Mouse (Mus musculus) heart, adult 2 months (tissue): ENCODE results near the gene Pde11a. TPM values are rescaled to one million over a fixed set of nuclear protein-coding genes. Genes with fewer than 3 reads are reported as not detected.
A peak's percentile ranks its signal among the peaks of the same experiment; 100 is the strongest.

Source experiments
- DNase-seq, 2 experiments: peaks; one replicate each; pipeline ENCODE4 v3.0.0; 2021
- H3K27ac ChIP-seq: fragments of 200-600 bp; 2 replicates; pipeline ENCODE4 v1.8.1; 2022
- H3K27me3 ChIP-seq: fragments of 200-500 bp; 2 replicates; pipeline ENCODE4 v1.6.1; 2012; ENCODE audit warnings: mild to moderate bottlenecking, low read length, inconsistent platforms, mixed read lengths; ENCODE audit not compliant: control insufficient read depth, insufficient read depth
- H3K36me3 ChIP-seq: fragments of 200-500 bp; 2 replicates; pipeline ENCODE4 v1.6.1; 2012; ENCODE audit warnings: low read length, inconsistent platforms; ENCODE audit not compliant: control insufficient read depth, insufficient read depth
- H3K4me1 ChIP-seq: fragments of 200-500 bp; 2 replicates; pipeline ENCODE4 v1.6.1; 2011; ENCODE audit warnings: low read length; ENCODE audit not compliant: control insufficient read depth, insufficient read depth
- H3K4me3 ChIP-seq: fragments of 200-600 bp; 2 replicates; pipeline ENCODE4 v1.8.1; 2022
- H3K79me2 ChIP-seq: fragments of 200-500 bp; replicated peaks from 2 replicates; pipeline ENCODE4 v1.6.1; 2012; ENCODE audit warnings: mild to moderate bottlenecking, inconsistent platforms, low read length, moderate library complexity, mixed read lengths; ENCODE audit not compliant: control insufficient read depth, insufficient read depth
- H3K9ac ChIP-seq: fragments of 200-500 bp; 2 replicates; pipeline ENCODE4 v1.6.1; 2012; ENCODE audit warnings: low read depth, mild to moderate bottlenecking, control low read depth, inconsistent platforms, low read length, mixed read lengths
- CTCF ChIP-seq: fragments of 200-600 bp; IDR thresholded peaks from 2 replicates; pipeline ENCODE4 v1.8.1; 2022; ENCODE audit warnings: antibody characterized with exemption, mild to moderate bottlenecking, moderate library complexity
- EP300 ChIP-seq: fragments of 200-500 bp; IDR thresholded peaks from 2 replicates; pipeline ENCODE4 v1.6.1; 2011; ENCODE audit warnings: low read depth, low read length, control low read depth; ENCODE audit not compliant: insufficient read depth
- POLR2A ChIP-seq: fragments of 200-500 bp; IDR thresholded peaks from 2 replicates; pipeline ENCODE4 v1.6.1; 2011; ENCODE audit warnings: mild to moderate bottlenecking, low read depth, low read length, control low read depth; ENCODE audit not compliant: insufficient read depth
- WGBS: fragments of 180-500 bp; shearing (Covaris S2); methylation state at CpG from one replicate; pipeline ENCODE4 v1.1.7; 2018; 5-methylcytosine and 5-hydroxymethylcytosine counted together
- intact Hi-C: fragments of 180-260 bp; cut with DNase I; formaldehyde crosslinking; loops from one replicate; pipeline ENCODE4 v1.15.1; 2025
- polyA plus RNA-seq: library from polyadenylated mRNA; depleted of rRNA; stranded (reverse); fragments of >200 nt; gene quantifications from 2 replicates; pipeline ENCODE4 v1.2.3, GENCODE M21; 2012
- total RNA-seq, 2 experiments: library from RNA; stranded (reverse); gene quantifications; 2 replicates each; pipeline ENCODE4 v1.2.3; 2021

The Pde11a gene
- total and polyA plus RNA-seq, 3 experiments = 0.12 to 1.4 (median 1.2) TPM

DNA sequence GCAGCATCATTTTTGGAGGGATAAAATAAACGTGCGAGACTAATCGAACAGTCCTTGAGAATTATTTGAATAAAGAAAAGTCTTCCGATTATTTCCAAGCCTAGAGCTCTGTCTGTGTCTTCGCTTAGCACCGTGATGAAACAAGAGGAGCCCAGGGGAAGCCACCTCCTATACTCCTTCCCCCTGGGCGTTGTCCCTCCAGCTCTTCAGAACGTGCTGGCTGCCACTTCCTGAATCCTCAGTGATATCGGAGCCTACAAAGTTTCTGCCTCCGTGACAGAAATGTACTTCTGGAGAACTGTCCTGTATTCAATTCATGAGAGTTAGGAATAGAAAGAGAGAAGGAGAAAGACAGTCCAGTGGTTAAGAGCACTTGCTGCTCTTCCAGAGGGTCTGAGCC, 74.3 kb downstream of the Pde11a start:
- H3K27me3 ChIP-seq = no peaks in the 10 kb centered on the region
- H3K27ac ChIP-seq = no peak overlapping the region
- DNase-seq = no peak
- no peaks in the 10 kb centered on the region for H3K79me2 ChIP-seq
- 55% methylated on average over 10 of the region's 10 CpGs for WGBS
- intact Hi-C loops = no loop called here
- no peak for TF ChIP-seq CTCF
- TF ChIP-seq POLR2A = no peak
- TF ChIP-seq EP300 = no peak
- no peak overlapping the region for H3K4me3 ChIP-seq
- H3K9ac ChIP-seq = no peak overlapping the region
- H3K36me3 ChIP-seq = no peaks in the 10 kb centered on the region
- no peaks in the 10 kb centered on the region for H3K4me1 ChIP-seq

DNA sequence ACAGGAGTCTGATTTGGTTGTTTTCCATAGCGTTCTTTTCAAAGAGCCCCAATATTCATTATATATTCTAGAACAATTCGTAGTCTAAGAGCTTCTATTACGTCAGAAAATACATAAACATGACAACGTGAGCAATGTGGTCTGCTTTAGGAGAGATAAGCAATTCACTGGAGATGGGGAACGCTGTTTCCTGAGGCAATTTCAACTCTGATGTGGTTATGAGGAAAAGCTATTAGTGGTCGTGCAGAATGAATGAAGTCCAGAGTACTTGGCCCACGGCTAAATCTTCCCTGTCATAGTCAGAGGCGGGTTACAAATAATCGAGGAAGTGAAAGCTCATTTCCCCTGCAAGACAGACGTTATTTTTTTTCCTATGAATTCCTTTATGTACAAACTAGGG, 75.9 kb downstream of the Pde11a start:
- Histone ChIP-seq H3K79me2 (no peaks in the 10 kb centered on the region), H3K9ac (no peak overlapping the region), H3K27me3 (no peaks in the 10 kb centered on the region), H3K4me1 (no peaks in the 10 kb centered on the region), H3K36me3 (no peaks in the 10 kb centered on the region), H3K4me3 (no peak overlapping the region), H3K27ac (no peak overlapping the region)
- TF ChIP-seq CTCF = no peak
- no peak for TF ChIP-seq POLR2A
- no peak for TF ChIP-seq EP300
- intact Hi-C loops = no loop called here
- DNase-seq = no peak
- WGBS = 53% methylated on average over 10 of the region's 10 CpGs

DNA sequence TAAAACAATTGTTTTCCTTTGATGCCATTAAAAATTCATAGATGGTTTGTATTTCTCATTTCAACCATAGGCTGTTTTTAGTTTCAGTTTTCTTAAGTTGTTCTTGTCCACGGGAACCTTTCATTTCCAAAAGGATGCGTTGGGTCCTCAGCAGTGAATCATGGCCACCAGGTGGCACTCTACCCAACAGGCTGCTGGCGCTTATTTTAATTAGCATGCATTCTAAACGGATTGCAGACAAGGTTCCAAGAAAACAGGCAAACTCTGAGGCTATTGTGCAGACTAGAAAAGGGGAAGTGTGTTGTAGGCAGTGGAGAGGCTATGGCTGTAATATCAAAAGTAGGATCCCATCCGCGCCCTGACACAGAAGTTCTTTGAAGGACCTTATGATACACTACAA, 83.7 kb downstream of the Pde11a start:
- TF ChIP-seq POLR2A (no peak), CTCF (peak; percentile 85)
- Histone ChIP-seq H3K9ac (no peak overlapping the region), H3K4me3 (no peak overlapping the region), H3K4me1 (peaks cover 1% of the 10 kb centered on the region; the same call in 1 of the 2 replicates), H3K27ac (no peak overlapping the region), H3K36me3 (no peaks in the 10 kb centered on the region), H3K27me3 (no peaks in the 10 kb centered on the region), H3K79me2 (no peaks in the 10 kb centered on the region)
- 40% methylated on average over 6 of the region's 6 CpGs for WGBS
- DNase-seq = peak; percentile 9 to 49
- intact Hi-C loops = loop anchor here (10.0 kb wide), 1 partner anchor 130 kb away; no protein-coding TSS in a partner anchor

DNA sequence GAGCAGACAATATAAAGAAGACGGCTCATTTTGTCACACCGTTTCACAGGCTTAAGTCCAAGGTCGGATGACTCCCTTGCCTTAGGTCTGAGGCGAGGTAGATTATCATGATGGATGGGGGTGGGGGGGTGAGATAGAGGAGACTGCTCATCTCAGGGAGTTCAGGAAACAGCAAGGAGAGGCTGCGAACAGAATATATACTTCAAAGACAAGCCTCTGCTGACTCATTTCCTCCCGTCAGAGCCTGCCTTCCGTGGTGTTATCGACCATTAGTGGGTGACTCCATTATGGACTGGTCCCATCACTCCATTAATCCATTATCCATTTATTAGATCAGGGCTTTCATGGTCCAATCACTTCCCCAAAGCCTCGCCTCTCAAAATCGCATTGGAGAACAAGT, 87.2 kb downstream of the Pde11a start:
- Histone ChIP-seq H3K79me2 (no peaks in the 10 kb centered on the region), H3K27me3 (no peaks in the 10 kb centered on the region), H3K9ac (no peak overlapping the region), H3K36me3 (no peaks in the 10 kb centered on the region), H3K27ac (no peak overlapping the region), H3K4me1 (peaks cover 1% of the 10 kb centered on the region; the same call in 1 of the 2 replicates), H3K4me3 (no peak overlapping the region)
- TF ChIP-seq CTCF (no peak), POLR2A (no peak)
- intact Hi-C loops = loop anchor here (10.0 kb wide), 1 partner anchor 127 kb away; no protein-coding TSS in a partner anchor
- no peak for DNase-seq
- WGBS = 70% methylated on average over 10 of the region's 10 CpGs

DNA sequence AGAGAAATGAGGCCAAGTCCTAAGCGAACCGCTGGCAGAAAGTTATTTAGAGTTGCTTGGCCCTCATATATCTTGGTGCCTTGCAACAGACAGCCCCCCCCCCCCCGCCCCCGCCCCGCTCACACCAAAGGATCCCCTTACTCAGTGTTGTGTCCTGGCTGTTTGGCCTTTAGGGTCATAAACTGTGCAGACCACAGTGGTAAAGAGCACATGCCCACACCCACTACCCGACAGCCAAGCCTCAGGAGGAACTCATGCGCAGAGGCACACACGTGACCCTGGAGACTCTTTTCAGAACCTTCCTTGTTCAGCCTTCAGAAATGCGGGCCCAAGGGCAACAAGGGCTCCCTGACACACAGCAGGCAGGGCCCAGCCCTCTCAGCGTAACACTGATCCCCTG, 90.3 kb downstream of the Pde11a start:
- TF ChIP-seq EP300 (no peak), POLR2A (no peak), CTCF (no peak)
- intact Hi-C loops = no loop called here

DNA sequence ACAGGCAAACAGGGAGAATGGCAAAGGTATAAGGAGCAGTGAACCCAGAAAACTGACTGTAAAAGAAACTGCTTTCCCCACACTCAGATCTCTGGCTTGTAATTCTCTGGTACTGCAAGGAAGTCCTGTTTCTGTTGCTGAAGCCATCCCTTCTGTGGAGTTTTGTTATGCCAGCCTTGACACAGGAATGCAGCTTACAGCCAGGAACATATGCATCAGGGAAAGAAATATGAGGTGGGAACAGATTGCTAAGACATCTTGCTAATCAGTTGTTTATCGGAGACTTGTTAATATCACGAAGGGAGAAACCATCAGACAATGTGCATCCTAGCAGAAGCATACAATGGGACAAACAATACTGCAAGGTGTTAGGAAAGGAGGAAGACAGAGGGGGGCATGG, 99.4 kb downstream of the Pde11a start:
- no peaks in the 10 kb centered on the region for H3K79me2 ChIP-seq
- H3K36me3 ChIP-seq = no peaks in the 10 kb centered on the region
- WGBS = 77% methylated on average over 2 of the region's 2 CpGs
- H3K27ac ChIP-seq = no peak overlapping the region
- no peaks in the 10 kb centered on the region for H3K4me1 ChIP-seq
- intact Hi-C loops = no loop called here
- H3K27me3 ChIP-seq = no peaks in the 10 kb centered on the region
- no peak for DNase-seq
- TF ChIP-seq CTCF (no peak), POLR2A (no peak), EP300 (no peak)
- no peak overlapping the region for H3K4me3 ChIP-seq
- no peak overlapping the region for H3K9ac ChIP-seq

More for the DNA sequence above, 90.3 kb downstream of the Pde11a start:
- no peaks in the 10 kb centered on the region for H3K79me2 ChIP-seq
- no peak overlapping the region for H3K9ac ChIP-seq
- H3K27ac ChIP-seq = no peak overlapping the region
- H3K4me1 ChIP-seq = no peaks in the 10 kb centered on the region
- H3K27me3 ChIP-seq = no peaks in the 10 kb centered on the region
- H3K4me3 ChIP-seq = no peak overlapping the region
- no peaks in the 10 kb centered on the region for H3K36me3 ChIP-seq
- WGBS = 80% methylated on average over 10 of the region's 10 CpGs
- no peak for DNase-seq

DNA sequence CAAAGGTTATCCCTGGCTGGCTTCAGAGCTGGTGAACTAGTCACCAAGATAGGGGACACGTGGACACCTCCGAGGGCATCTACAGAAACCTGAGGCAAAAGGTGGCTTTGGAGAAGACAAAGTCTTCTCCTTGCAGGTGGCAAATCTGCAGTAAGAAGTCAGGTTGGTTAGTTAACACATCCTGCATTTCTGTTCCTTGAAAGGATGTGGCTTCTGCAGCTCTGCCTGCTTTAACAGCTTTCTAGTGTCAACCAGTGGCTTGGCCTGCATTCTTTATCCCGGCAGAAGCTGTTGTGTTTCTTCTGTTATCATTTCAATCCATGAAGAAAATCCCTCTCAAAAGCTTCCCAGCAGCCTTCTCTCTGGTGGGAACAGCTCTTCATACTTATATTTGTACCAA, 100.1 kb downstream of the Pde11a start:
- Histone ChIP-seq H3K79me2 (no peaks in the 10 kb centered on the region), H3K27me3 (no peaks in the 10 kb centered on the region), H3K4me3 (no peak overlapping the region), H3K4me1 (no peaks in the 10 kb centered on the region), H3K27ac (no peak overlapping the region), H3K36me3 (no peaks in the 10 kb centered on the region), H3K9ac (no peak overlapping the region)
- TF ChIP-seq EP300 (no peak), POLR2A (no peak), CTCF (no peak)
- no peak for DNase-seq
- intact Hi-C loops = no loop called here
- WGBS = 50% methylated on average over 3 of the region's 3 CpGs
